Comparison of ENCODE assay signal across 19 mouse cellular contexts in genomic region chr15:13093954-13094880, GRCm38 (mm10).
DNase-seq lines count a peak whose midpoint lies in the region; ATAC-seq and TF ChIP-seq lines count a peak whose summit lies in the region.
"Had no signal": no experiment of that assay in that cellular context is flagged by ENCODE, and none has a peak within 500 bp of the region (broad histone marks: within the 10 kb centered on the region; RNA-seq: fewer than 3 reads in every experiment).

No protein-coding gene starts in this region.

- H3K27ac ChIP-seq in forebrain, embryonic 12.5 days = no peak overlapping the region
- no peak overlapping the region for H3K27ac ChIP-seq in forebrain, embryonic 11.5 days (ENCODE audit: low read depth, low read length)
- 0 out of 2 replicates have a peak overlapping the region, but pooled peaks have one; percentile 7 for H3K27ac ChIP-seq in neural tube, embryonic 15.5 days (replicated peaks)
- H3K27ac ChIP-seq in hindbrain, postnatal 0 days = no peak overlapping the region
- H3K27ac ChIP-seq: kidney, embryonic 15.5 days; neural tube, embryonic 13.5 days had no signal

- peaks cover 23% of the 10 kb centered on the region for H3K4me1 ChIP-seq in forebrain, embryonic 12.5 days
- H3K4me1 ChIP-seq in forebrain, embryonic 11.5 days (replicated peaks; ENCODE audit: control insufficient read depth, insufficient read depth, low read length) = 0 out of 2 replicates have a peak, but pooled peaks cover 2% of the 10 kb centered on the region
- peaks cover 14% of the 10 kb centered on the region; the same call in 1 of the 2 replicates for H3K4me1 ChIP-seq in neural tube, embryonic 15.5 days
- no peaks in the 10 kb centered on the region for H3K4me1 ChIP-seq in hindbrain, postnatal 0 days (ENCODE audit: insufficient read depth, low read length)
- H3K4me1 ChIP-seq: kidney, embryonic 15.5 days had no signal

- H3K36me3 ChIP-seq in forebrain, embryonic 12.5 days (replicated peaks) = no peaks in the 10 kb centered on the region
- no peaks in the 10 kb centered on the region; the same call in 1 of the 2 replicates for H3K36me3 ChIP-seq in forebrain, embryonic 11.5 days (ENCODE audit: control insufficient read depth, insufficient read depth, low read length)
- no peaks in the 10 kb centered on the region for H3K36me3 ChIP-seq in neural tube, embryonic 15.5 days
- H3K36me3 ChIP-seq in hindbrain, postnatal 0 days (ENCODE audit: insufficient read depth, low read length) = no peaks in the 10 kb centered on the region
- H3K36me3 ChIP-seq: heart, embryonic 12.5 days; kidney, embryonic 15.5 days; neural tube, embryonic 13.5 days had no signal

- no peak for TF ChIP-seq CTCF in hindbrain, postnatal 0 days (IDR thresholded peaks at IDR 0.05; ENCODE audit: low read depth)

- DNase-seq in forebrain, embryonic 11.5 days (ENCODE audit: low spot score) = no peak
- DNase-seq in neural tube, embryonic 10.5 days (ENCODE audit: extremely low spot score, low spot score) = no peak
- peak; percentile 34 for DNase-seq in hindbrain, postnatal 0 days (ENCODE audit: low spot score)
- DNase-seq in adipocyte (ENCODE audit: low spot score) = no peak
- no peak for DNase-seq in gastrocnemius, postnatal 14 days
- no peak for DNase-seq in spleen, adult 12 weeks (ENCODE audit: low spot score)
- DNase-seq: adrenal gland, postnatal 36 days; layer of hippocampus, postnatal 36 days; liver; liver, postnatal 0 days; lung, postnatal 36 days; right cerebral cortex, postnatal 14 days had no signal

- WGBS in forebrain, embryonic 12.5 days = 69% methylated on average over 19 of the region's 19 CpGs
- 79% methylated on average over 19 of the region's 19 CpGs for WGBS in forebrain, embryonic 11.5 days
- WGBS in neural tube, embryonic 15.5 days = 75% methylated on average over 19 of the region's 19 CpGs
- 54% methylated on average over 19 of the region's 19 CpGs for WGBS in hindbrain, postnatal 0 days

- H3K9me3 ChIP-seq in forebrain, embryonic 12.5 days = no peaks in the 10 kb centered on the region
- no peaks in the 10 kb centered on the region for H3K9me3 ChIP-seq in forebrain, embryonic 11.5 days (ENCODE audit: control insufficient read depth, low read length)
- no peaks in the 10 kb centered on the region for H3K9me3 ChIP-seq in neural tube, embryonic 15.5 days (replicated peaks)
- H3K9me3 ChIP-seq in hindbrain, postnatal 0 days (ENCODE audit: low read length) = no peaks in the 10 kb centered on the region
- H3K9me3 ChIP-seq: heart, embryonic 12.5 days; kidney, embryonic 15.5 days; neural tube, embryonic 13.5 days had no signal

- no peak overlapping the region for H3K9ac ChIP-seq in forebrain, embryonic 12.5 days
- no peak overlapping the region for H3K9ac ChIP-seq in forebrain, embryonic 11.5 days (ENCODE audit: low read length)
- no peak overlapping the region for H3K9ac ChIP-seq in neural tube, embryonic 15.5 days (replicated peaks)
- H3K9ac ChIP-seq in hindbrain, postnatal 0 days (replicated peaks; ENCODE audit: low read length) = no peak overlapping the region
- H3K9ac ChIP-seq: heart, embryonic 12.5 days; kidney, embryonic 15.5 days; liver, postnatal 0 days; neural tube, embryonic 13.5 days had no signal

- intact Hi-C loops in gastrocnemius, postnatal 14 days (cut with DNase I; ENCODE audit: low total_unique reads) = no loop called here

- H3K4me3 ChIP-seq in forebrain, embryonic 12.5 days (replicated peaks) = no peak overlapping the region
- H3K4me3 ChIP-seq in forebrain, embryonic 11.5 days (ENCODE audit: low read depth, low read length) = no peak overlapping the region
- no peak overlapping the region for H3K4me3 ChIP-seq in neural tube, embryonic 15.5 days (replicated peaks)
- no peak overlapping the region for H3K4me3 ChIP-seq in hindbrain, postnatal 0 days (ENCODE audit: low read length)
- H3K4me3 ChIP-seq: heart, embryonic 12.5 days; kidney, embryonic 15.5 days; neural tube, embryonic 13.5 days had no signal

- no peaks in the 10 kb centered on the region for H3K27me3 ChIP-seq in forebrain, embryonic 12.5 days
- H3K27me3 ChIP-seq in forebrain, embryonic 11.5 days (ENCODE audit: control insufficient read depth, insufficient read depth, low read length) = no peaks in the 10 kb centered on the region
- no peaks in the 10 kb centered on the region for H3K27me3 ChIP-seq in neural tube, embryonic 15.5 days (replicated peaks)
- H3K27me3 ChIP-seq in hindbrain, postnatal 0 days (ENCODE audit: insufficient read depth, low read length) = no peaks in the 10 kb centered on the region
- H3K27me3 ChIP-seq: heart, embryonic 12.5 days; kidney, embryonic 15.5 days; neural tube, embryonic 13.5 days had no signal

- H3K4me2 ChIP-seq in forebrain, embryonic 12.5 days = no peak overlapping the region
- H3K4me2 ChIP-seq in forebrain, embryonic 11.5 days (ENCODE audit: low read depth, low read length, severe bottlenecking) = no peak overlapping the region
- no peak overlapping the region for H3K4me2 ChIP-seq in neural tube, embryonic 15.5 days
- H3K4me2 ChIP-seq in hindbrain, postnatal 0 days (ENCODE audit: low read depth, low read length) = no peak overlapping the region
- H3K4me2 ChIP-seq: heart, embryonic 12.5 days; kidney, embryonic 15.5 days; neural tube, embryonic 13.5 days had no signal

- ATAC-seq in forebrain, embryonic 12.5 days (ENCODE audit: low FRiP score) = peak; percentile 47; the same call in 1 of the 2 replicates
- no peak for ATAC-seq in forebrain, embryonic 11.5 days (replicated peaks; ENCODE audit: low FRiP score)
- no peak for ATAC-seq in neural tube, embryonic 15.5 days (ENCODE audit: low FRiP score)
- ATAC-seq in hindbrain, postnatal 0 days = peak; percentile 56; the same call in 1 of the 2 replicates
- ATAC-seq: CD4-positive, CD25-positive, alpha-beta regulatory T cell, adult 4 months; intestine, embryonic 16.5 days; liver, postnatal 0 days had no signal

Comparison
In these comparisons a context has a peak if more than half of its experiments do, and no peak if none do; other contexts are left out.
1. ATAC-seq: peak in forebrain, embryonic 12.5 days (single experiment) and hindbrain, postnatal 0 days (single experiment); none in forebrain, embryonic 11.5 days (single experiment) and neural tube, embryonic 15.5 days (single experiment).